Mouse (Mus musculus) G1E (cell line): ENCODE data around the gene Tspan31.

Source experiments
- CTCF ChIP-seq: IDR thresholded peaks from 2 replicates; pipeline ENCODE4 v1.5.1; 2012; ENCODE audit warnings: low read depth, low read length, inconsistent platforms, mixed read lengths
- POLR2AphosphoS5 ChIP-seq: IDR thresholded peaks from 2 replicates; pipeline ENCODE4 v1.6.1; 2012; ENCODE audit warnings: low read depth, low read length, inconsistent platforms; ENCODE audit not compliant: insufficient replicate concordance

- TF ChIP-seq POLR2AphosphoS5 (no peak), CTCF (no peak)
Measured at GRCm38 (mm10) chr10:127100414-127100813, 30.4 kb upstream of the Tspan31 start.
